Mouse (Mus musculus): Measurements from ENCODE around the gene Dpyd. TPM values are rescaled to one million over a fixed set of nuclear protein-coding genes. Genes with fewer than 3 reads are reported as not detected.

The Dpyd gene
- polyA plus RNA-seq, 1 experiment = 21.7 TPM

- Histone ChIP-seq H3K4me1 (ENCODE audit: control insufficient read depth, insufficient read depth, insufficient read length, low read length) (no peaks in the 10 kb centered on the region), H3K27ac (replicated peaks; ENCODE audit: low read depth, low read length) (no peak overlapping the region), H3K4me3 (ENCODE audit: insufficient read depth, low read depth, low read length) (no peak overlapping the region)
These were observed 869.4 kb downstream of the Dpyd start for GRCm38 (mm10) chr3:119431339-119431738.

GRCm38 (mm10) chr3:119431757-119432156 lies 869.8 kb downstream of the Dpyd start:
- Histone ChIP-seq H3K4me1 (ENCODE audit: control insufficient read depth, insufficient read depth, insufficient read length, low read length) (no peaks in the 10 kb centered on the region), H3K4me3 (ENCODE audit: insufficient read depth, low read depth, low read length) (no peak overlapping the region), H3K27ac (replicated peaks; ENCODE audit: low read depth, low read length) (no peak overlapping the region)

- no peak overlapping the region for H3K27ac ChIP-seq (replicated peaks; ENCODE audit: low read depth, low read length)
- H3K4me1 ChIP-seq (ENCODE audit: control insufficient read depth, insufficient read depth, insufficient read length, low read length) = no peaks in the 10 kb centered on the region
- H3K4me3 ChIP-seq (ENCODE audit: insufficient read depth, low read depth, low read length) = no peak overlapping the region
These were observed 885.6 kb downstream of the Dpyd start for GRCm38 (mm10) chr3:119447559-119447958.

GRCm38 (mm10) chr3:119464073-119464472 lies 902.1 kb downstream of the Dpyd start:
- no peak overlapping the region for H3K4me3 ChIP-seq (ENCODE audit: insufficient read depth, low read depth, low read length)
- H3K27ac ChIP-seq (replicated peaks; ENCODE audit: low read depth, low read length) = no peak overlapping the region
- no peaks in the 10 kb centered on the region for H3K4me1 ChIP-seq (ENCODE audit: control insufficient read depth, insufficient read depth, insufficient read length, low read length)

GRCm38 (mm10) chr3:119464479-119464878 lies 902.5 kb downstream of the Dpyd start:
- no peak overlapping the region for H3K4me3 ChIP-seq (ENCODE audit: insufficient read depth, low read depth, low read length)
- no peak overlapping the region for H3K27ac ChIP-seq (replicated peaks; ENCODE audit: low read depth, low read length)

GRCm38 (mm10) chr3:119467723-119468122 lies 905.8 kb downstream of the Dpyd start:
- H3K4me1 ChIP-seq (ENCODE audit: control insufficient read depth, insufficient read depth, insufficient read length, low read length) = no peaks in the 10 kb centered on the region
- H3K4me3 ChIP-seq (ENCODE audit: insufficient read depth, low read depth, low read length) = no peak overlapping the region
- no peak overlapping the region for H3K27ac ChIP-seq (replicated peaks; ENCODE audit: low read depth, low read length)

More at GRCm38 (mm10) chr3:119464479-119464878, 902.5 kb downstream of the Dpyd start:
- no peaks in the 10 kb centered on the region for H3K4me1 ChIP-seq (ENCODE audit: control insufficient read depth, insufficient read depth, insufficient read length, low read length)

All from brown adipose tissue, adult 24 weeks (tissue).